Mouse (Mus musculus) right cerebral cortex, postnatal 10 days (tissue): Measurements from ENCODE around the gene Gm17655.
A peak's percentile ranks its signal among the peaks of the same experiment; 100 is the strongest.
"Not testable (repeated sequence)": the region's sequence is repeated elsewhere in the genome, so short reads cannot be mapped to it uniquely, and the experiment has no call there.

ENCODE experiments used
- DNase-seq, 2 experiments: peaks; one replicate each; pipeline ENCODE4 v3.0.0; 2021; ENCODE audit warnings: low spot score in 2 of 2

The Gm17655 gene

GRCm38 (mm10) chr5:110086161-110086866 is 14.0 kb upstream of the Gm17655 start:
- no peak for DNase-seq

GRCm38 (mm10) chr5:110082961-110083360 is 10.6 kb upstream of the Gm17655 start:
- DNase-seq, result no peak

GRCm38 (mm10) chr5:110057637-110058408 is 14.5 kb downstream of the Gm17655 start:
- DNase-seq, result peak; percentile 88 to 93

- DNase-seq, result peak; percentile 63 to 69
Observed at GRCm38 (mm10) chr5:110023694-110024427, 48.5 kb downstream of the Gm17655 start.

- no peak for DNase-seq
Observed at GRCm38 (mm10) chr5:110023273-110023672, 49.0 kb downstream of the Gm17655 start.

- DNase-seq, result not testable (repeated sequence)
Observed at GRCm38 (mm10) chr5:110015775-110016174, 56.5 kb downstream of the Gm17655 start.
